Mouse (Mus musculus): ENCODE data around the gene Gpr155. TPM values are rescaled to one million over a fixed set of nuclear protein-coding genes. Genes with fewer than 3 reads are reported as not detected.

Gene Gpr155
- polyA plus RNA-seq (2014; fragmentation: Nextera tagmentation; extraction: Ambion mirVana): 2.6 and 2.7 TPM in 2 replicates

- ATAC-seq (replicated peaks; ENCODE audit: low FRiP score): peak; percentile 99
- WGBS: under 1% methylated on average over 42 of the region's 44 CpGs
These were observed at the start of gene Gpr155 for GRCm38 (mm10) chr2:73386356-73387046. Gpr155 (minus strand) TSS chr2:73386572.

GRCm38 (mm10) chr2:73435847-73436246 is 49.5 kb upstream of the Gpr155 start:
- ATAC-seq (replicated peaks; ENCODE audit: low FRiP score) (no peak), DNase-seq (ENCODE audit: low spot score) (no peak)
- no peaks in the 10 kb centered on the region for H3K36me3 ChIP-seq (ENCODE audit: control insufficient read depth, insufficient read depth, low read length)
- no peak overlapping the region for H3K27ac ChIP-seq (ENCODE audit: low read depth, low read length)
- H3K9ac ChIP-seq (ENCODE audit: low read length): no peak overlapping the region
- H3K9me3 ChIP-seq (ENCODE audit: control insufficient read depth, low read length): no peaks in the 10 kb centered on the region
- 96% methylated on average over 2 of the region's 2 CpGs for WGBS
- no peak overlapping the region for H3K4me2 ChIP-seq (ENCODE audit: low read depth, low read length, severe bottlenecking)
- peaks cover 5% of the 10 kb centered on the region; the same call in 1 of the 2 replicates for H3K4me1 ChIP-seq (replicated peaks; ENCODE audit: control insufficient read depth, insufficient read depth, low read length)
- no peaks in the 10 kb centered on the region for H3K27me3 ChIP-seq (ENCODE audit: control insufficient read depth, insufficient read depth, low read length)
- H3K4me3 ChIP-seq (ENCODE audit: low read depth, low read length): no peak overlapping the region

More at GRCm38 (mm10) chr2:73386356-73387046, at the start of gene Gpr155:
- H3K4me2 ChIP-seq (ENCODE audit: low read depth, low read length, severe bottlenecking): peak within 1 kb of the TSS; percentile 98
- DNase-seq (ENCODE audit: low spot score): peak; percentile 100
- peak within 1 kb of the TSS; percentile 37; the same call in 1 of the 2 replicates for H3K27ac ChIP-seq (ENCODE audit: low read depth, low read length)
- no peaks in the 10 kb centered on the region for H3K9me3 ChIP-seq (ENCODE audit: control insufficient read depth, low read length)
- H3K4me3 ChIP-seq (ENCODE audit: low read depth, low read length): peak within 1 kb of the TSS; percentile 60
- H3K36me3 ChIP-seq (ENCODE audit: control insufficient read depth, insufficient read depth, low read length): no peaks in the 10 kb centered on the region
- peak within 1 kb of the TSS; percentile 64 for H3K9ac ChIP-seq (ENCODE audit: low read length)
- no peaks in the 10 kb centered on the region for H3K27me3 ChIP-seq (ENCODE audit: control insufficient read depth, insufficient read depth, low read length)
- H3K4me1 ChIP-seq (replicated peaks; ENCODE audit: control insufficient read depth, insufficient read depth, low read length): 0 out of 2 replicates have a peak, but pooled peaks cover 3% of the 10 kb centered on the region

- DNase-seq (ENCODE audit: low spot score) (no peak), ATAC-seq (replicated peaks; ENCODE audit: low FRiP score) (no peak)
- Histone ChIP-seq H3K9me3 (ENCODE audit: control insufficient read depth, low read length) (no peaks in the 10 kb centered on the region), H3K9ac (ENCODE audit: low read length) (no peak overlapping the region), H3K27ac (ENCODE audit: low read depth, low read length) (no peak overlapping the region), H3K36me3 (ENCODE audit: control insufficient read depth, insufficient read depth, low read length) (no peaks in the 10 kb centered on the region), H3K27me3 (ENCODE audit: control insufficient read depth, insufficient read depth, low read length) (no peaks in the 10 kb centered on the region), H3K4me2 (ENCODE audit: low read depth, low read length, severe bottlenecking) (no peak overlapping the region), H3K4me3 (ENCODE audit: low read depth, low read length) (no peak overlapping the region), H3K4me1 (replicated peaks; ENCODE audit: control insufficient read depth, insufficient read depth, low read length) (no peaks in the 10 kb centered on the region; the same call in 1 of the 2 replicates)
- WGBS: 32% methylated on average over 14 of the region's 14 CpGs
These were observed 45.6 kb upstream of the Gpr155 start for GRCm38 (mm10) chr2:73431959-73432396.

GRCm38 (mm10) chr2:73428803-73429468 is 42.6 kb upstream of the Gpr155 start:
- H3K4me1 ChIP-seq (replicated peaks; ENCODE audit: control insufficient read depth, insufficient read depth, low read length): no peaks in the 10 kb centered on the region; the same call in 1 of the 2 replicates
- H3K36me3 ChIP-seq (ENCODE audit: control insufficient read depth, insufficient read depth, low read length): no peaks in the 10 kb centered on the region
- no peak overlapping the region for H3K27ac ChIP-seq (ENCODE audit: low read depth, low read length)
- H3K27me3 ChIP-seq (ENCODE audit: control insufficient read depth, insufficient read depth, low read length): no peaks in the 10 kb centered on the region
- DNase-seq (ENCODE audit: low spot score) (no peak), ATAC-seq (replicated peaks; ENCODE audit: low FRiP score) (no peak)
- H3K4me3 ChIP-seq (ENCODE audit: low read depth, low read length): no peak overlapping the region
- WGBS: 78% methylated on average over 21 of the region's 21 CpGs
- H3K9ac ChIP-seq (ENCODE audit: low read length): no peak overlapping the region
- no peaks in the 10 kb centered on the region for H3K9me3 ChIP-seq (ENCODE audit: control insufficient read depth, low read length)
- H3K4me2 ChIP-seq (ENCODE audit: low read depth, low read length, severe bottlenecking): no peak overlapping the region

GRCm38 (mm10) chr2:73427293-73427692 is 40.9 kb upstream of the Gpr155 start:
- no peak overlapping the region for H3K4me2 ChIP-seq (ENCODE audit: low read depth, low read length, severe bottlenecking)
- WGBS: 38% methylated on average over 1 of the region's 1 CpGs
- H3K4me1 ChIP-seq (replicated peaks; ENCODE audit: control insufficient read depth, insufficient read depth, low read length): no peaks in the 10 kb centered on the region; the same call in 1 of the 2 replicates
- no peaks in the 10 kb centered on the region for H3K27me3 ChIP-seq (ENCODE audit: control insufficient read depth, insufficient read depth, low read length)
- H3K27ac ChIP-seq (ENCODE audit: low read depth, low read length): no peak overlapping the region
- no peaks in the 10 kb centered on the region for H3K9me3 ChIP-seq (ENCODE audit: control insufficient read depth, low read length)
- H3K9ac ChIP-seq (ENCODE audit: low read length): no peak overlapping the region
- DNase-seq (ENCODE audit: low spot score) (no peak), ATAC-seq (replicated peaks; ENCODE audit: low FRiP score) (no peak)
- H3K36me3 ChIP-seq (ENCODE audit: control insufficient read depth, insufficient read depth, low read length): no peaks in the 10 kb centered on the region
- no peak overlapping the region for H3K4me3 ChIP-seq (ENCODE audit: low read depth, low read length)

GRCm38 (mm10) chr2:73425822-73426221 is 39.5 kb upstream of the Gpr155 start:
- DNase-seq (ENCODE audit: low spot score): no peak
- H3K4me3 ChIP-seq (ENCODE audit: low read depth, low read length): no peak overlapping the region
- H3K27ac ChIP-seq (ENCODE audit: low read depth, low read length): no peak overlapping the region
- no peak overlapping the region for H3K9ac ChIP-seq (ENCODE audit: low read length)
- 92% methylated on average over 14 of the region's 14 CpGs for WGBS
- no peak for ATAC-seq (replicated peaks; ENCODE audit: low FRiP score)
- H3K4me2 ChIP-seq (ENCODE audit: low read depth, low read length, severe bottlenecking): no peak overlapping the region
- H3K27me3 ChIP-seq (ENCODE audit: control insufficient read depth, insufficient read depth, low read length): no peaks in the 10 kb centered on the region
- no peaks in the 10 kb centered on the region for H3K9me3 ChIP-seq (ENCODE audit: control insufficient read depth, low read length)
- H3K36me3 ChIP-seq (ENCODE audit: control insufficient read depth, insufficient read depth, low read length): no peaks in the 10 kb centered on the region
- H3K4me1 ChIP-seq (replicated peaks; ENCODE audit: control insufficient read depth, insufficient read depth, low read length): no peaks in the 10 kb centered on the region

GRCm38 (mm10) chr2:73419730-73420129 is 33.4 kb upstream of the Gpr155 start:
- Histone ChIP-seq H3K27me3 (ENCODE audit: control insufficient read depth, insufficient read depth, low read length) (no peaks in the 10 kb centered on the region), H3K4me3 (ENCODE audit: low read depth, low read length) (no peak overlapping the region), H3K27ac (ENCODE audit: low read depth, low read length) (no peak overlapping the region), H3K4me1 (replicated peaks; ENCODE audit: control insufficient read depth, insufficient read depth, low read length) (peaks cover 6% of the 10 kb centered on the region; the same call in 1 of the 2 replicates), H3K9me3 (ENCODE audit: control insufficient read depth, low read length) (no peaks in the 10 kb centered on the region), H3K36me3 (ENCODE audit: control insufficient read depth, insufficient read depth, low read length) (no peaks in the 10 kb centered on the region), H3K9ac (ENCODE audit: low read length) (no peak overlapping the region), H3K4me2 (ENCODE audit: low read depth, low read length, severe bottlenecking) (no peak overlapping the region)
- ATAC-seq (replicated peaks; ENCODE audit: low FRiP score) (no peak), DNase-seq (ENCODE audit: low spot score) (no peak)
- WGBS: 22% methylated on average over 7 of the region's 7 CpGs

- DNase-seq (ENCODE audit: low spot score) (no peak), ATAC-seq (replicated peaks; ENCODE audit: low FRiP score) (no peak)
- Histone ChIP-seq H3K4me3 (ENCODE audit: low read depth, low read length) (no peak overlapping the region), H3K4me1 (replicated peaks; ENCODE audit: control insufficient read depth, insufficient read depth, low read length) (peaks cover 6% of the 10 kb centered on the region; the same call in 1 of the 2 replicates), H3K9me3 (ENCODE audit: control insufficient read depth, low read length) (no peaks in the 10 kb centered on the region), H3K4me2 (ENCODE audit: low read depth, low read length, severe bottlenecking) (no peak overlapping the region), H3K36me3 (ENCODE audit: control insufficient read depth, insufficient read depth, low read length) (no peaks in the 10 kb centered on the region), H3K27ac (ENCODE audit: low read depth, low read length) (no peak overlapping the region), H3K9ac (ENCODE audit: low read length) (no peak overlapping the region), H3K27me3 (ENCODE audit: control insufficient read depth, insufficient read depth, low read length) (no peaks in the 10 kb centered on the region)
- WGBS: 35% methylated on average over 4 of the region's 4 CpGs
These were observed 32.9 kb upstream of the Gpr155 start for GRCm38 (mm10) chr2:73419285-73419684.
